9 mouse cellular contexts compared by ENCODE assay signal in the genomic region with DNA sequence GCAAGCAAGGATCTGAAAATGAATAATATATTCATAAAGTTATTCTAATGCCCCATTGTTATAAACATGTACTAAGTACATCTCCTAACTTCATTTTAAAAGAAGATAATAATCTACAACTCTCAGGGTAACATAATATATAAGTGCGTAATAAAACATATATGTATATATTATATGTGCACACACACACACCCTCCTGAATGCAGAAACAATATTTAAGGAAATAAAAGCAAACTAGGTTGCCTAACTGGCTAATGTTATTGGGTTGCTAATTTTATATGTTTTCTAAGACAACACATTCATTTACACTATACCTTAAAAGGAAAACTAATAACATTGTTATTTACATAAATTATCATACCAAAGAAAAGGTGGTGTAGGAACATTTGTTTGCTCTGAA. TPM values are rescaled to one million over a fixed set of nuclear protein-coding genes. Genes with fewer than 3 reads are reported as not detected.
DNase-seq lines count a peak whose midpoint lies in the region; ATAC-seq and TF ChIP-seq lines count a peak whose summit lies in the region.
"Had no signal": no experiment of that assay in that cellular context is flagged by ENCODE, and none has a peak within 500 bp of the region (broad histone marks: within the 10 kb centered on the region; RNA-seq: fewer than 3 reads in every experiment).

No protein-coding gene starts in this region.

- no peaks in the 10 kb centered on the region for H3K36me3 ChIP-seq in heart, embryonic 16.5 days (ENCODE audit: control insufficient read depth, insufficient read depth)
- H3K36me3 ChIP-seq in heart, embryonic 10.5 days: no peaks in the 10 kb centered on the region
- no peaks in the 10 kb centered on the region for H3K36me3 ChIP-seq in midbrain, embryonic 10.5 days
- H3K36me3 ChIP-seq in midbrain, postnatal 0 days (ENCODE audit: insufficient read depth, low read length): no peaks in the 10 kb centered on the region
- no peaks in the 10 kb centered on the region for H3K36me3 ChIP-seq in liver, embryonic 11.5 days (ENCODE audit: control insufficient read depth, insufficient read depth, low read length)
- H3K36me3 ChIP-seq in stomach, embryonic 15.5 days: no peaks in the 10 kb centered on the region
- H3K36me3 ChIP-seq: liver, embryonic 13.5 days had no signal

- peak overlapping the region; percentile 55 for H3K4me2 ChIP-seq in heart, embryonic 16.5 days (ENCODE audit: low read depth, low read length)
- H3K4me2 ChIP-seq in midbrain, postnatal 0 days (ENCODE audit: low read depth, low read length, poor library complexity, severe bottlenecking): no peak overlapping the region
- no peak overlapping the region for H3K4me2 ChIP-seq in liver, embryonic 11.5 days
- peak overlapping the region; percentile 29; the same call in 1 of the 2 replicates for H3K4me2 ChIP-seq in stomach, embryonic 15.5 days
- H3K4me2 ChIP-seq: liver, embryonic 13.5 days had no signal

- H3K27me3 ChIP-seq in heart, embryonic 16.5 days (ENCODE audit: control insufficient read depth, insufficient read depth, low read length): no peaks in the 10 kb centered on the region
- no peaks in the 10 kb centered on the region for H3K27me3 ChIP-seq in heart, embryonic 10.5 days (ENCODE audit: insufficient read depth, poor library complexity, severe bottlenecking)
- H3K27me3 ChIP-seq in midbrain, embryonic 10.5 days (ENCODE audit: low read depth, poor library complexity, severe bottlenecking): no peaks in the 10 kb centered on the region
- no peaks in the 10 kb centered on the region for H3K27me3 ChIP-seq in midbrain, postnatal 0 days (ENCODE audit: insufficient read depth, low read length)
- H3K27me3 ChIP-seq in liver, embryonic 11.5 days (replicated peaks; ENCODE audit: control insufficient read depth, insufficient read depth, low read length): no peaks in the 10 kb centered on the region
- no peaks in the 10 kb centered on the region for H3K27me3 ChIP-seq in stomach, embryonic 15.5 days (replicated peaks)
- H3K27me3 ChIP-seq: liver, embryonic 13.5 days had no signal

- H3K4me1 ChIP-seq in heart, embryonic 16.5 days (ENCODE audit: control insufficient read depth, insufficient read depth, low read length): peaks cover 2% of the 10 kb centered on the region; the same call in 1 of the 2 replicates
- H3K4me1 ChIP-seq in heart, embryonic 10.5 days: no peaks in the 10 kb centered on the region
- H3K4me1 ChIP-seq in midbrain, embryonic 10.5 days: peaks cover 9% of the 10 kb centered on the region
- no peaks in the 10 kb centered on the region for H3K4me1 ChIP-seq in midbrain, postnatal 0 days (ENCODE audit: insufficient read depth, low read length)
- H3K4me1 ChIP-seq in liver, embryonic 11.5 days (replicated peaks; ENCODE audit: control insufficient read depth, insufficient read depth, low read length): no peaks in the 10 kb centered on the region
- no peaks in the 10 kb centered on the region for H3K4me1 ChIP-seq in stomach, embryonic 15.5 days
- H3K4me1 ChIP-seq: liver, embryonic 13.5 days had no signal

- H3K27ac ChIP-seq in heart, embryonic 16.5 days (ENCODE audit: low read length): no peak overlapping the region
- H3K27ac ChIP-seq in heart, embryonic 10.5 days: no peak overlapping the region
- H3K27ac ChIP-seq in midbrain, embryonic 10.5 days (replicated peaks): 0 out of 2 replicates have a peak overlapping the region, but pooled peaks have one; percentile 79
- H3K27ac ChIP-seq in midbrain, postnatal 0 days (ENCODE audit: low read depth, low read length): no peak overlapping the region
- H3K27ac ChIP-seq in liver, embryonic 11.5 days (ENCODE audit: low read depth, low read length): no peak overlapping the region
- no peak overlapping the region for H3K27ac ChIP-seq in stomach, embryonic 15.5 days
- H3K27ac ChIP-seq: liver, embryonic 13.5 days had no signal

- peak overlapping the region; percentile 31 for H3K4me3 ChIP-seq in heart, embryonic 16.5 days (ENCODE audit: low read length)
- H3K4me3 ChIP-seq in heart, embryonic 10.5 days: no peak overlapping the region
- H3K4me3 ChIP-seq in midbrain, embryonic 10.5 days: no peak overlapping the region
- H3K4me3 ChIP-seq in midbrain, postnatal 0 days (ENCODE audit: low read depth, low read length): no peak overlapping the region
- no peak overlapping the region for H3K4me3 ChIP-seq in liver, embryonic 11.5 days (ENCODE audit: low read depth, low read length)
- H3K4me3 ChIP-seq in stomach, embryonic 15.5 days (replicated peaks): no peak overlapping the region
- H3K4me3 ChIP-seq: liver, embryonic 13.5 days had no signal

- WGBS in heart, embryonic 16.5 days: 94% methylated on average over 1 of the region's 1 CpGs
- 92% methylated on average over 1 of the region's 1 CpGs for WGBS in heart, embryonic 10.5 days
- 100% methylated on average over 1 of the region's 1 CpGs for WGBS in midbrain, embryonic 10.5 days
- 98% methylated on average over 1 of the region's 1 CpGs for WGBS in midbrain, postnatal 0 days
- 93% methylated on average over 1 of the region's 1 CpGs for WGBS in liver, embryonic 11.5 days
- WGBS in stomach, embryonic 15.5 days: 87% methylated on average over 1 of the region's 1 CpGs

- H3K9me3 ChIP-seq in heart, embryonic 16.5 days (replicated peaks; ENCODE audit: control insufficient read depth, low read length): no peaks in the 10 kb centered on the region
- no peaks in the 10 kb centered on the region for H3K9me3 ChIP-seq in heart, embryonic 10.5 days
- no peaks in the 10 kb centered on the region for H3K9me3 ChIP-seq in midbrain, embryonic 10.5 days (replicated peaks)
- H3K9me3 ChIP-seq in midbrain, postnatal 0 days (ENCODE audit: low read length): no peaks in the 10 kb centered on the region
- H3K9me3 ChIP-seq in liver, embryonic 11.5 days (ENCODE audit: control insufficient read depth, low read length): no peaks in the 10 kb centered on the region
- H3K9me3 ChIP-seq in stomach, embryonic 15.5 days: no peaks in the 10 kb centered on the region
- H3K9me3 ChIP-seq: liver, embryonic 13.5 days had no signal

- DNase-seq in heart, embryonic 10.5 days (ENCODE audit: low spot score): no peak
- no peak for DNase-seq in midbrain, embryonic 10.5 days (ENCODE audit: low spot score)
- no peak for DNase-seq in midbrain, postnatal 0 days (ENCODE audit: low spot score)
- DNase-seq in liver, embryonic 11.5 days (ENCODE audit: low spot score): no peak
- no peak for DNase-seq in adrenal gland, adult 18-20 months (ENCODE audit: low spot score in 2 of 2)
- DNase-seq in right cerebral cortex, adult 18-20 months: no peak

- no peak for TF ChIP-seq CTCF in midbrain, postnatal 0 days (IDR thresholded peaks at IDR 0.05)

- H3K9ac ChIP-seq in heart, embryonic 16.5 days (ENCODE audit: low read length): no peak overlapping the region
- H3K9ac ChIP-seq in midbrain, postnatal 0 days (replicated peaks; ENCODE audit: low read length, poor library complexity, severe bottlenecking): no peak overlapping the region
- H3K9ac ChIP-seq in liver, embryonic 11.5 days (ENCODE audit: low read depth, low read length): no peak overlapping the region
- H3K9ac ChIP-seq in stomach, embryonic 15.5 days: no peak overlapping the region
- H3K9ac ChIP-seq: liver, embryonic 13.5 days had no signal

- ATAC-seq in heart, embryonic 16.5 days (replicated peaks; ENCODE audit: extremely low read depth, insufficient read depth, low FRiP score): no peak
- no peak for ATAC-seq in midbrain, postnatal 0 days (ENCODE audit: low FRiP score)
- ATAC-seq in liver, embryonic 11.5 days (replicated peaks; ENCODE audit: low FRiP score): 0 out of 2 replicates have a peak, but pooled peaks have one; percentile 6
- ATAC-seq in stomach, embryonic 15.5 days (ENCODE audit: insufficient read depth, low FRiP score, low read depth): no peak

RNA-seq across cellular contexts. Expression of a gene that starts 16.3 kb away (rescaled TPM):
- polyA plus RNA-seq in heart, embryonic 16.5 days (2015; fragmentation: Nextera tagmentation; extraction: Ambion mirVana): 0.09 and 0.12 TPM in 2 replicates
- 0.11 and 0.24 TPM in 2 replicates for polyA plus RNA-seq in heart, embryonic 10.5 days (2016; fragmentation: Nextera tagmentation; extraction: Ambion mirVana)
- 0.65 TPM in 2 replicates for polyA plus RNA-seq in midbrain, embryonic 10.5 days (2016; fragmentation: Nextera tagmentation; extraction: Ambion mirVana)
- total RNA-seq in midbrain, postnatal 0 days (2014; rRNA removed): 1.5 and 1.7 TPM in 2 replicates
- polyA plus RNA-seq in midbrain, postnatal 0 days (2015; fragmentation: Nextera tagmentation; extraction: Ambion mirVana): 0.66 and 0.88 TPM in 2 replicates
- polyA plus RNA-seq in liver, embryonic 11.5 days (2014; fragmentation: Nextera tagmentation; extraction: Ambion mirVana): 0.11 and 0.36 TPM in 2 replicates
- 0.21 and 0.23 TPM in 2 replicates for polyA plus RNA-seq in stomach, embryonic 15.5 days (2015; fragmentation: Nextera tagmentation; extraction: Ambion mirVana)
- 10 to 100 TPM in 1 of 2 experiments, 1 to 10 TPM in 1; 9.1 to 37.7 TPM for total RNA-seq in adrenal gland, adult 18-20 months (2021)
- polyA plus RNA-seq: liver, embryonic 13.5 days had no signal

Comparison
In these comparisons a context has a peak if more than half of its experiments do, and no peak if none do; other contexts are left out.
1. H3K4me2 ChIP-seq: peak in heart, embryonic 16.5 days (single experiment) and stomach, embryonic 15.5 days (single experiment); none in midbrain, postnatal 0 days (single experiment) and liver, embryonic 11.5 days (single experiment).